Mouse (Mus musculus): ENCODE measurements around the gene Nav2. TPM values are rescaled to one million over a fixed set of nuclear protein-coding genes. Genes with fewer than 3 reads are reported as not detected.

Nav2 gene
- total and polyA plus RNA-seq, 2 experiments from 2014 or later: 16.3 to 44.0 TPM

GRCm38 (mm10) chr7:48965796-48966512, 57.4 kb downstream of the Nav2 start:
- Histone ChIP-seq H3K27ac (ENCODE audit: low read depth, low read length) (no peak overlapping the region), H3K9ac (0 out of 2 replicates have a peak overlapping the region, but pooled peaks have one; percentile 7), H3K27me3 (ENCODE audit: insufficient read depth, low read length) (peaks cover 4% of the 10 kb centered on the region), H3K36me3 (ENCODE audit: insufficient read depth) (no peaks in the 10 kb centered on the region), H3K9me3 (ENCODE audit: low read length) (no peaks in the 10 kb centered on the region), H3K4me3 (ENCODE audit: low read depth, low read length) (peak overlapping the region; percentile 2; the same call in 1 of the 2 replicates), H3K4me1 (ENCODE audit: insufficient read depth) (peaks cover 15% of the 10 kb centered on the region; the same call in 1 of the 2 replicates), H3K4me2 (ENCODE audit: low read depth) (peak overlapping the region; percentile 13; the same call in 1 of the 2 replicates)
- 44% methylated on average over 12 of the region's 12 CpGs for WGBS
- TF ChIP-seq CTCF (IDR thresholded peaks at IDR 0.05; ENCODE audit: low read depth): no peak
- ATAC-seq (peak; percentile 34), DNase-seq (peak; percentile 28)

DNA sequence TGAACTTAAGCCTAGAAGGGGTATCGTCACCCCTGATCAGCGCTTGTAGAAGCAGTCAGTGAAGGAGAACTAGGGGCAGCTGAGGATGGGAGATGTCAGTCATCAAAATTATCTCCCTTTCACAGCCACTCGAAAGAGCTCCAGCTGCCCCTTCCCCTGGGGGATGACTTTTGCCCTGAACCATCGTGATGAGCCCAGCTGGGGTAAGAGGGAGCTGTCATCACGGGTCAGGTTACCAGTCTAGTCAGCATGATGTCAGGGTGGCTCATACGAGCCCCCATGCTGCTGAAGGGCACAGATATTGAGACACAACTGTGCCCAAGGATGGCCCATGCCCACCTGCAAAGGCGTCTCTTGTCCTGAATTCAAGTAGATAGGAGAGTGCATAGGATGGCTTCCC, 72.5 kb downstream of the Nav2 start:
- no peak for DNase-seq
- Histone ChIP-seq H3K4me3 (ENCODE audit: low read depth, low read length) (no peak overlapping the region), H3K4me1 (ENCODE audit: insufficient read depth) (no peaks in the 10 kb centered on the region), H3K27me3 (ENCODE audit: insufficient read depth, low read length) (no peaks in the 10 kb centered on the region), H3K9ac (no peak overlapping the region), H3K36me3 (ENCODE audit: insufficient read depth) (no peaks in the 10 kb centered on the region), H3K4me2 (ENCODE audit: low read depth) (no peak overlapping the region), H3K9me3 (ENCODE audit: low read length) (no peaks in the 10 kb centered on the region), H3K27ac (ENCODE audit: low read depth, low read length) (no peak overlapping the region)
- 79% methylated on average over 7 of the region's 7 CpGs for WGBS
- ATAC-seq: no peak
- TF ChIP-seq CTCF (IDR thresholded peaks at IDR 0.05; ENCODE audit: low read depth): no peak

GRCm38 (mm10) chr7:48981814-48982213, 73.3 kb downstream of the Nav2 start:
- Histone ChIP-seq H3K27me3 (ENCODE audit: insufficient read depth, low read length) (no peaks in the 10 kb centered on the region), H3K4me2 (ENCODE audit: low read depth) (no peak overlapping the region), H3K27ac (ENCODE audit: low read depth, low read length) (no peak overlapping the region), H3K9me3 (ENCODE audit: low read length) (no peaks in the 10 kb centered on the region), H3K4me1 (ENCODE audit: insufficient read depth) (no peaks in the 10 kb centered on the region), H3K36me3 (ENCODE audit: insufficient read depth) (no peaks in the 10 kb centered on the region), H3K9ac (no peak overlapping the region), H3K4me3 (ENCODE audit: low read depth, low read length) (no peak overlapping the region)
- TF ChIP-seq CTCF (IDR thresholded peaks at IDR 0.05; ENCODE audit: low read depth): no peak
- 56% methylated on average over 3 of the region's 3 CpGs for WGBS
- ATAC-seq: no peak
- DNase-seq: no peak

DNA sequence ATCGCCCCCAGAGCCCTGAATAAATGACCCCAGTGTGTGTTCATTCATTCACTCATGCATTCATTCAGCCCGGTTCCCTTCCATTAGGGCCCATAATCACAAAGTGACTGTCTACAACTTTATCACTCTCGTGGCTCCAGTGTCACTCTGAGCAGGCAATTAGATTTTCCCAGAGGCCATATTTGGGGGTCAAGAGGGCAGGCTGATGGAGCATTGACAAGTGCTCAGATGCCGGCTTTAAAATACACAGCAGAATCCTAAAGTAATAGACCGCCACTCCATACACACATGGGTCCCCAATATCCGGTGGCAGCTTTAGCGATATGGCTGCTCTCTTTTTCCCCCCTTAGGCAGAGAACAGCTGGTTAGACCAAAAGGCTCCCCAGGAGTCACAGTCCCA, 74.1 kb downstream of the Nav2 start:
- no peaks in the 10 kb centered on the region for H3K27me3 ChIP-seq (ENCODE audit: insufficient read depth, low read length)
- H3K4me3 ChIP-seq (ENCODE audit: low read depth, low read length): no peak overlapping the region
- DNase-seq (no peak), ATAC-seq (no peak)
- no peaks in the 10 kb centered on the region for H3K36me3 ChIP-seq (ENCODE audit: insufficient read depth)
- H3K9ac ChIP-seq: no peak overlapping the region
- no peaks in the 10 kb centered on the region for H3K4me1 ChIP-seq (ENCODE audit: insufficient read depth)
- no peak for TF ChIP-seq CTCF (IDR thresholded peaks at IDR 0.05; ENCODE audit: low read depth)
- H3K9me3 ChIP-seq (ENCODE audit: low read length): no peaks in the 10 kb centered on the region
- H3K4me2 ChIP-seq (ENCODE audit: low read depth): no peak overlapping the region
- no peak overlapping the region for H3K27ac ChIP-seq (ENCODE audit: low read depth, low read length)
- WGBS: 90% methylated on average over 7 of the region's 7 CpGs

DNA sequence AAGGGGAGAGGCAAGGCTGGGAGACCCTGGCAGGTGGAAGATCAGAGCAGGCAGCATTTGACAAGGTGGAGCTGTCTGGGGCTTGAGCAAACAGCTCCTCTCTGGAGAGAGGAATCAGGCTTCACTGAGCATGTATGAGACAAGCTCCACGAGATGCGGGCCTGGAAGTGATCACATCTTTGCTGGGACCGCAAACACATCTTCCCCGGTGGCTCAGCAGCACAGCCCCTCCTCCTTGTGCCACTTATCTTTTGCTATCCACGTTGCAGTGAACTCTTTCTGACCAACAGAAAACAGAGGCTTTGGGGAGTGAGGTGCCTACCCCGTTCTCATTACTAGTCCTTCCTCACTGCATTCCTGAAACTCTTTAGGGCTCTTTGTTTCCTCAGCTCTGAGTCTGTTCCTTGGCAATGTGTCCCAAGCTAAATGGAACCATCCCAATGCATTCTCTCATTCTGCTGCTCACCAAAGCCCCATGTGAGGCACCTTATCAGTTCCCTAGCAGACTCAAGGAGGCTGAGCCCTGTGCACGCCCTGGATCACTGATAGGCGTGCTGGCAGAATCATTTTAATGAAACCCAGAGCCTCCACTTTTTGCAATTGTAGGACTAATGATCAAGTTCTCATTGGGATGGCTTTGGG, 83.5 kb downstream of the Nav2 start:
- H3K27ac ChIP-seq (ENCODE audit: low read depth, low read length): no peak overlapping the region
- TF ChIP-seq CTCF (IDR thresholded peaks at IDR 0.05; ENCODE audit: low read depth): no peak
- 58% methylated on average over 8 of the region's 8 CpGs for WGBS

GRCm38 (mm10) chr7:48995171-48995570, 86.7 kb downstream of the Nav2 start:
- Histone ChIP-seq H3K9me3 (ENCODE audit: low read length) (no peaks in the 10 kb centered on the region), H3K4me3 (ENCODE audit: low read depth, low read length) (no peak overlapping the region), H3K4me2 (ENCODE audit: low read depth) (no peak overlapping the region), H3K4me1 (ENCODE audit: insufficient read depth) (peaks cover 12% of the 10 kb centered on the region; the same call in 1 of the 2 replicates), H3K27me3 (ENCODE audit: insufficient read depth, low read length) (no peaks in the 10 kb centered on the region), H3K27ac (ENCODE audit: low read depth, low read length) (no peak overlapping the region), H3K9ac (no peak overlapping the region), H3K36me3 (ENCODE audit: insufficient read depth) (no peaks in the 10 kb centered on the region)
- no peak for TF ChIP-seq CTCF (IDR thresholded peaks at IDR 0.05; ENCODE audit: low read depth)
- ATAC-seq (peak; percentile 51; the same call in 1 of the 2 replicates), DNase-seq (no peak)
- WGBS: 9% methylated on average over 13 of the region's 13 CpGs

More for the DNA sequence above, 83.5 kb downstream of the Nav2 start:
- Histone ChIP-seq H3K4me1 (ENCODE audit: insufficient read depth) (peaks cover 12% of the 10 kb centered on the region; the same call in 1 of the 2 replicates), H3K9me3 (ENCODE audit: low read length) (no peaks in the 10 kb centered on the region), H3K9ac (no peak overlapping the region), H3K4me2 (ENCODE audit: low read depth) (no peak overlapping the region), H3K27me3 (ENCODE audit: insufficient read depth, low read length) (no peaks in the 10 kb centered on the region), H3K36me3 (ENCODE audit: insufficient read depth) (no peaks in the 10 kb centered on the region), H3K4me3 (ENCODE audit: low read depth, low read length) (no peak overlapping the region)
- ATAC-seq (no peak), DNase-seq (no peak)

DNA sequence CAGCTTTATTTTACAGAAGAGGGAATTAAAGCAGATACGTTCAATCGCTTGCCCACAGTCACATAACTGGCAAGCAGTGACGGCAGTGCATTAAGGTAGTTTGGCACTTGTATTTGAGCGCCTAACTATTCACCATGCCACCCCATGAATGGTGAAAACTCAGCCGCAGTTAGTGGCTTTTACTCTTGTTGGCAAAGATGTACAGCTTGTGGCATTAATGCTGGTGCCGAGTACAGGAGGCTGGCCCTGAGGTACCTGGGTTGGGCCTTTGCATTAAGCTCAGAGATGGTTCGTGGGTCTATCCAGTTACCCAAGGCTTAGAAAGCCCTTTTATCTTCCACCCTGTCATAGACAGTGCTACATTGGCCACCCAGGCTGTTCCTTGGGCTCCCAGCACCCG, 87.2 kb downstream of the Nav2 start:
- DNase-seq: no peak
- no peak overlapping the region for H3K27ac ChIP-seq (ENCODE audit: low read depth, low read length)
- no peak overlapping the region for H3K4me3 ChIP-seq (ENCODE audit: low read depth, low read length)
- no peak for ATAC-seq
- no peaks in the 10 kb centered on the region for H3K36me3 ChIP-seq (ENCODE audit: insufficient read depth)
- TF ChIP-seq CTCF (IDR thresholded peaks at IDR 0.05; ENCODE audit: low read depth): no peak
- H3K4me2 ChIP-seq (ENCODE audit: low read depth): no peak overlapping the region
- no peak overlapping the region for H3K9ac ChIP-seq
- no peaks in the 10 kb centered on the region for H3K27me3 ChIP-seq (ENCODE audit: insufficient read depth, low read length)
- 40% methylated on average over 8 of the region's 8 CpGs for WGBS
- peaks cover 12% of the 10 kb centered on the region; the same call in 1 of the 2 replicates for H3K4me1 ChIP-seq (ENCODE audit: insufficient read depth)
- H3K9me3 ChIP-seq (ENCODE audit: low read length): no peaks in the 10 kb centered on the region
